Mouse (Mus musculus) bone marrow, adult 2 months (tissue): ENCODE measurements around the gene Tada1.

Source experiments
- CTCF ChIP-seq: fragments of 200-500 bp; IDR thresholded peaks from 2 replicates; pipeline ENCODE4 v1.5.1; 2011; ENCODE audit warnings: low read length, control low read depth; ENCODE audit not compliant: control insufficient read depth, insufficient read depth
- POLR2A ChIP-seq: fragments of 200-500 bp; IDR thresholded peaks from 2 replicates; pipeline ENCODE4 v1.6.1; 2011; ENCODE audit warnings: low read depth, mild to moderate bottlenecking, control low read depth, low read length, borderline replicate concordance; ENCODE audit not compliant: control insufficient read depth

GRCm38 (mm10) chr1:166346906-166347305 lies 32.0 kb upstream of the Tada1 start:
- no peak for TF ChIP-seq CTCF
- no peak for TF ChIP-seq POLR2A
